Mouse (Mus musculus): ENCODE measurements around the gene Btbd8.

DNA sequence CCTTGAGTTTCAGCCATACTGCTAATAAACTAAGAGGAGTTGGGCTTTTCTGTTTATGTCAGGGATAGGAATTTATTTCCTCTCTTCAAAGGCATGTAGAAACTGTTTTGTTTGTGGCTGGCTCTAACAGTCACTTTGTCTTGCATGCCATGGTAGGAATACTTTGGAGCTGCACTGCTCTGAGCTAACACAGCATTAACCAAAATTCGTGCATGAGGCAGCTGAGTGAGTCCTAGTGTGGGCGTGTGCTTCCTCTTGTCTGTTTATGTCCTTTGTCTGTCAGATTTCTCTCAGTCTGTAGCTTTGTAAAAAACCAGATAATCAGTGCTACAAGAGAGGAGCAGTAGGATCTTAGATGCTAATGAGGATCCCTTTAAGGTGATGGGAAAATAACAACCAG is 73.5 kb downstream of the Btbd8 start:
- TF ChIP-seq POLR2A (IDR thresholded peaks at IDR 0.05; ENCODE audit: insufficient read depth, low read depth, low read length) (no peak), CTCF (IDR thresholded peaks at IDR 0.05) (no peak), EP300 (IDR thresholded peaks at IDR 0.05; ENCODE audit: insufficient read depth, low read depth, low read length) (no peak)
